Mouse (Mus musculus): ENCODE measurements around the gene B230104I21Rik. TPM values are rescaled to one million over a fixed set of nuclear protein-coding genes. Genes with fewer than 3 reads are reported as not detected.

The B230104I21Rik gene
- total RNA-seq, 1 experiment from 2014 or later, result not detected

DNA sequence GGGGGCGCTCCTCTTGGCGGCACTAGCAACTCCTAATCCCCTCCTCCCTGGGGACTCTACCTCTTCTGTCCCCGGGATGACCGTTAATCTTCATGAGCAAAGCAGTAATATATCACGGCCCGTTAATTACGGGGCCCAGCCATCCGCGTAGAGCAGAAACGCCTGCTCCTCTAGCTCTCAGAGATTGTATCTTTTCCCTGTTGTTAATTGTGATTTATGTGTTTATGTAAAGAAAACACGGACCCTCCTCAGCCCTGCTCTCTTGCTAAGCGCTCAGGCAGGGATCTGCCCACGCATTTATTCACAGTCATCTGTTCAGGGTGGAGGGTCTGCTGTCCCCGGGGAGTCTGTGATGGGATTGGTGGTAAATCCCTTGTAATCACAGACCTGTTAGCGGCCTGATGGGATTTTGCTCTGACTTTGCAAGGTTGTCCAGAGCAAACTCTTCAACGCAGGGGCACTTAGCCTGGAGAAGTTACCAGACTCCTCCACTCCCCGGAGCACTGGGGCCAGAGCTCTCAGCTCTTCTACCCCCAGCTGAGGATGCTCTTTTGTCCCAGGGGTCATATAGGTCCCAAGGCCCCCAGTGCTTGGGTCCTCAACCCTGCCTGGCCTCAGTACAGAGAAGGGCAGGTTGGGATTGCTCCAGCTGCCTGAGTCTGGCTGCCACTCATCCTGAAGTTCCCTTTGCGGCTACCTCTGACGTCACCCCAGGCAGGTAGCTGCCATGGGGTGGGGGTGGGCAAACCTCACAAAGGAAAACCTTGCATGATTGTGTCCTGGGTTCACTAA, 11.0 kb downstream of the B230104I21Rik start:
- ATAC-seq (replicated peaks; ENCODE audit: low read depth, poor library complexity, severe bottlenecking), result no peak

- ATAC-seq (replicated peaks; ENCODE audit: low read depth, poor library complexity, severe bottlenecking), result no peak
These were observed 12.4 kb downstream of the B230104I21Rik start for GRCm38 (mm10) chr4:154348197-154348786.

DNA sequence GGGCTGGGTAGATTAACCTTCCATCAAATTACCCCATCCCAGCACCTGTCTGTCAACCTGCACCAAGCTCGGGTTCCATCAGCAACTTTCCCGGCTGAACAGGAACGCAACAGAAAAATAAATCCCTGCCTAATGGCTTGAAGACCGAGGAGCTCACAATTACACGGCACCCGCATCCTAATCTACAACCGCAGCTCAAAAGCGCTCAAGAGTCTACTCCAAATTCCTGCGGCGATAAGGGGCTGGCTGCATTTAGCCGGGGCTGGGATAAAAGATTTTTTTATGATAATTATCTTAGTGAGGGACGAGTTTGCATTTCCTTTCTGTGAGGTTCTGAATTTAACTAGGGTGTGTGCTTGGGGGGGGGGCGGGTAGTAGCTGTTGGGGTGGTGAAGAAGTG, 16.3 kb downstream of the B230104I21Rik start:
- no peak for ATAC-seq (replicated peaks; ENCODE audit: low read depth, poor library complexity, severe bottlenecking)

DNA sequence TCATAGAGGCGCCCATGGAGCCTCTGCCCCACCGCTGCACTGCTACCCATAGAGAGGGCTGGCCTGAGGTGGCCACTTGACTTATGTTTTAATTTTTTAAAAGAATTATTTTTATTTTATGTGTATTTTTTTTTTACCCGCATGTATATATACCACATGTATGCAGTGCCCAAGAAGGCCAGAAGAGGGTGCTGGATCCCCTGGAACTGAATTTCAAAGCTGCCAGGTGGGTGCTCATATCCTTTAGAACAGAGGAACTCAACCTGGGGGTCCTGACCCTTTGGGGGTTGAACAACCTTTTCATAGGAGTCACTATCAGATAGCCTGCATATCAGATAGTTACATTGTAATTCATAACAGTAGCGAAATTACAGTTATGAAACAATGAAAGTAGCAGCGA, 19.5 kb downstream of the B230104I21Rik start:
- ATAC-seq (replicated peaks; ENCODE audit: low read depth, poor library complexity, severe bottlenecking), result no peak

GRCm38 (mm10) chr4:154358370-154358769, 22.4 kb downstream of the B230104I21Rik start:
- no peak for ATAC-seq (replicated peaks; ENCODE audit: low read depth, poor library complexity, severe bottlenecking)

GRCm38 (mm10) chr4:154358816-154359215, 22.9 kb downstream of the B230104I21Rik start:
- no peak for ATAC-seq (replicated peaks; ENCODE audit: low read depth, poor library complexity, severe bottlenecking)

GRCm38 (mm10) chr4:154359762-154360300, 23.9 kb downstream of the B230104I21Rik start:
- no peak for ATAC-seq (replicated peaks; ENCODE audit: low read depth, poor library complexity, severe bottlenecking)

- no peak for ATAC-seq (replicated peaks; ENCODE audit: low read depth, poor library complexity, severe bottlenecking)
These were observed 24.5 kb downstream of the B230104I21Rik start for GRCm38 (mm10) chr4:154360441-154360840.

DNA sequence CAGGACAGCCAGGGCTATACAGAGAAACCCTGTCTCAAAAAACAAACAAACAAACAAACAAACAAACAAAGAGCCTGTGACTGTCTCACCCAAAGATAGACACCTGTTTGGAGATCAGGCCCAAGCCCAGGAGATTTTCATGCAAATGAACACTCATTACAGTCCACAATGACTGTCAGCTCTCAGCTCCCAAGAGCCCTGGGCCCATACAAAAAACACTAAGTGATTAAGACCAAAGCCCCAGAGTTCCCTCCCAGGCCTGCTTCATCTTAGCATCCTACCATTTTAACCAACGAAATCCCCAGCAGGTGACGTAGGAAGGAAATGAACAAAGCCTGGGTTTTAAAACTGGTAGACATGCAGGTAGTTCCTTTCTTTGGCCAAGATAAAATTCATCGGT, 24.9 kb downstream of the B230104I21Rik start:
- ATAC-seq (replicated peaks; ENCODE audit: low read depth, poor library complexity, severe bottlenecking), result no peak

DNA sequence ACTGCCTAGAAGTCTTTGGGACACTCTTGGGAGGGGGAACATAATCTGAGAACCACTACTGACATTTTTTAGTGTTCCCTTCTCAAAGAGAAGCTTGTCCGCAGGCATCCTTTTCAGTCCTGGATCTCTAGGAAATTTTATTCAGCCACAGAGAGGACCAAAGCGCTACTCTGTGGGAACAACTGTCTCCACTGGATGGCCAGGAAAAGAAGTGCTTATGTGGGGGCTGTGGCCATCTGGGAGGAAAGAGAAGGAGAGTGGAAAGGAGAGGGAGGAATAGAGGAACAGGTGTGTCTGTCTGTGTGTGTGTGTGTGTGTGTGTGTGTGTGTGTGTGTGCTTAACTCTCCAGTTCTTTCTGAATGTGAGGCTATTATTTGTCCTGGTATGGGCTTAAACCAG, 28.8 kb downstream of the B230104I21Rik start:
- ATAC-seq (replicated peaks; ENCODE audit: low read depth, poor library complexity, severe bottlenecking), result no peak

DNA sequence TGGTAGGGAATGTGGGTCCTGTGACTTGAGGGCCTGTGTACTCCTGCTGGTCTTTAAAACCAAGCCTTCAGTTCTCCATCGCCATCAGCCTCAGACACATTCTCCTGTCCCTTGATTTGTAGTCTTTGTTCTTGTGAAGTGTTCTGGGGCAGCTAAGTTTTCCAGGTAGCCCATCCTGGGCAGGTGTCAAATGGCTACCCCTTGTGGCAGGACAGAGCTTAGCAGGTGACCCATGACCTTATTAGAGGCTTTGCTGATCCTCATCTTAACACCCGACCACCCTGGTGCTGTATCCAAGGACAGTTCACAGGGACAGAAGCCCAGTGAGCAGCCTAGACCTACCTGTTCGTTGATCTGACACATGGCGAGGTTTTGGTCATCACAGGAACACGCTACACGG, 30.9 kb downstream of the B230104I21Rik start:
- no peak for ATAC-seq (replicated peaks; ENCODE audit: low read depth, poor library complexity, severe bottlenecking)

DNA sequence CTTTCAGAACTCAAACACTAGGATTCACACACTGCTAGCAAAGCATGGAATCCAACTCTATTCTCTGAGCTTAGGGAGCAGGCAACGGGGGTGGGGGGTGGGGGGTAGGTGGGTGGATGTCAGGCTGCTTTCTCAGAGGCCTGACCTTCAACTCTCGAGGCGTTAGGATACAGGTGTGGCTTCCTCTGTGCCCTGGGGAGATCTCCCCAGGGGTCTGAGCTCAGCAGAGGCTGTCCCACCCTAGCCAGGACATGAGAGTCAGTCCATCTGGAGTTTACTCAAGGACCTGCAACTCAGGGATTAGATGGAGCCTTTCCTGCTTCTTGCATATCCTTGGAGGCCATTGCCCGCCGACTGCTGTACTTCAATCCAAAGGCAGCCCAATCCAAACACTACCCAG, 33.2 kb downstream of the B230104I21Rik start:
- no peak for ATAC-seq (replicated peaks; ENCODE audit: low read depth, poor library complexity, severe bottlenecking)

DNA sequence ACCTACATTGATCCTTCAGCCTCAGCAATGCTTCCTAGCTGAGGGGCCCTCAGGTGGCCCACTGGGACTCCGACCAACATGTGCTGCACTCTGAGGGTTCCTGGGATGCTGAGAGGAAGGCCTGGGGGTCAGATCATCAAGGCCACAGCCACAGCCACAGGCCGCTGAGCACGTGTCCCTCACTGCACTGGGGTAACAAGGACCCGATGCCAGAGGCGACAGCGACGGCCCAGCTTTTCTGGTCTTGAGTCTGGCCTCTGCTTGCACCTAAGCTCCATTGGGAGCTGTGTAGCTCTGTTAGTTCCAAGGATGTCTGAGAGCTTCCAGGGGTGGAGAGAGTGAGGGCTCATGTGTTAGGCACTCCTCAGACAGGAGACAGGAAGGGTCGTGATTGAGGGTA, 34.9 kb downstream of the B230104I21Rik start:
- ATAC-seq (replicated peaks; ENCODE audit: low read depth, poor library complexity, severe bottlenecking), result no peak

- ATAC-seq (replicated peaks; ENCODE audit: low read depth, poor library complexity, severe bottlenecking), result no peak
These were observed 35.8 kb downstream of the B230104I21Rik start for GRCm38 (mm10) chr4:154371542-154372247.

- ATAC-seq (replicated peaks; ENCODE audit: low read depth, poor library complexity, severe bottlenecking), result peak; percentile 78
These were observed 40.2 kb downstream of the B230104I21Rik start for GRCm38 (mm10) chr4:154375939-154376625.

- ATAC-seq (replicated peaks; ENCODE audit: low read depth, poor library complexity, severe bottlenecking), result 0 out of 2 replicates have a peak, but pooled peaks have one; percentile 20
These were observed 42.9 kb downstream of the B230104I21Rik start for GRCm38 (mm10) chr4:154378876-154379275.

- ATAC-seq (replicated peaks; ENCODE audit: low read depth, poor library complexity, severe bottlenecking), result no peak
These were observed 49.3 kb downstream of the B230104I21Rik start for GRCm38 (mm10) chr4:154385208-154385607.

- ATAC-seq (replicated peaks; ENCODE audit: low read depth, poor library complexity, severe bottlenecking), result no peak
These were observed 50.0 kb downstream of the B230104I21Rik start for GRCm38 (mm10) chr4:154385918-154386317.

DNA sequence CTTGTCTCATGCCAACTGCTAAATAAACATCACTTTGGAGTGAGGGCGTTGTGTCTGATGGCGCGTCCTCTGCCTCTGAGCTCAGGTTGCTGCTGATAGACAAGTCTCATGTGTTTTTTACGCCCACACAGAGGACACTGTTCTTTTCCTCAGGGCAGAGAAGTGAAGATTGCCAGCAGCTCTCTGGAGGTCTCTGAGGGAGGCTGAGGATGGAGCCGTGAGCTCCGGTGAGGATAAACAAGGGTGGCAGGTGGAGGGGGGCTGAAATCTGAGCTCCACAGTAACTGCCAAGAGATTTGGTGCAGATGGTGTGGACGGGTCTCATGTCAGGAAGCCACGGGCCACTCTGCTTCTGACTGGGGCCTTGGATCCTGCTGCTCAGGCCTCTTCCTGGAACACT, 50.9 kb downstream of the B230104I21Rik start:
- ATAC-seq (replicated peaks; ENCODE audit: low read depth, poor library complexity, severe bottlenecking), result no peak

DNA sequence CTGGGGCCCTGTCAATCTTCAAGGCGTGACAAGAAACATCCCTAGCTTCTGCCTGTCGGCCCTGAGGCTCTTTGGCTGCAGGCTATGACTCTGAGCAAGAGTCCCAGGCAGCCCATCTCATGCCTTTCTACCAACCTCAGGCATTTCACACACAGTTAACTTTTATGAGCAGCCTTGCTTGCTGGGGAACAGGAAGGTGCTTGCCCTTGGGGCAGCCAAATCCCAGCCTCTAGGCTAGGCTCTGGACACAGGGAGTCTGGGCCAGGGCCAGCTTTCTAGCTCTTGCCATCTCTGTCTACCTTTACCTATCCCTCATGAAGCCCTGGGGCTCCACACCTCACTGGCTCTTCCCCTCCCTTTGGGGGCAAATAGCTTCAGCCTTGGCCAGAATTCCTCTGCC, 53.7 kb downstream of the B230104I21Rik start:
- no peak for ATAC-seq (replicated peaks; ENCODE audit: low read depth, poor library complexity, severe bottlenecking)

Data from common myeloid progenitor, adult 5-6 weeks (primary cell).